Mouse (Mus musculus): ENCODE results near the gene Bicdl1. TPM values are rescaled to one million over a fixed set of nuclear protein-coding genes. Genes with fewer than 3 reads are reported as not detected.

Gene Bicdl1
- total RNA-seq, 2 experiments from 2014 or later: 2.5 TPM; not detected in 1

DNA sequence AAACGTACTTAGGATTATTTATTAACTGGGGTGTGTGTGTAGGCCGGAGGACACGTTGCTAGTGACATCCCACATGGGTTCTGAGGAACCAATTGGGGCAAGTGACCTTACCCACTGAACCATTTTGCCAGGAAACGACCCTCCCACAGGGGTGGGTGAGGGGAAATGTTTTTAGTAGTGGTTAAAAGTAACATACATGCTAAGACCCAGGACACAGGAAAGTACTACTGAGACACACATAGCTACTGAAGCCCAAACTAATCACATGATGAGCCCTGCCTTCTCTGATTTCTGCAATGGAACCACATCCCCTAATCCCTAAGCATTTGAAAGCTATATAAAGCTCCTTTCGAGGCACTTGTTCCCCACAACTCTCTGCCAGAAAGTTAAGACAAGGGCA, 1.1 kb downstream of the Bicdl1 start:
- no peak for ATAC-seq (replicated peaks; ENCODE audit: low FRiP score, poor library complexity, severe bottlenecking)

GRCm38 (mm10) chr5:115726581-115726980, 4.8 kb downstream of the Bicdl1 start:
- ATAC-seq (replicated peaks; ENCODE audit: low FRiP score, poor library complexity, severe bottlenecking): no peak

- no peak for ATAC-seq (replicated peaks; ENCODE audit: low FRiP score, poor library complexity, severe bottlenecking)
Measured at GRCm38 (mm10) chr5:115726019-115726418, 5.4 kb downstream of the Bicdl1 start.

DNA sequence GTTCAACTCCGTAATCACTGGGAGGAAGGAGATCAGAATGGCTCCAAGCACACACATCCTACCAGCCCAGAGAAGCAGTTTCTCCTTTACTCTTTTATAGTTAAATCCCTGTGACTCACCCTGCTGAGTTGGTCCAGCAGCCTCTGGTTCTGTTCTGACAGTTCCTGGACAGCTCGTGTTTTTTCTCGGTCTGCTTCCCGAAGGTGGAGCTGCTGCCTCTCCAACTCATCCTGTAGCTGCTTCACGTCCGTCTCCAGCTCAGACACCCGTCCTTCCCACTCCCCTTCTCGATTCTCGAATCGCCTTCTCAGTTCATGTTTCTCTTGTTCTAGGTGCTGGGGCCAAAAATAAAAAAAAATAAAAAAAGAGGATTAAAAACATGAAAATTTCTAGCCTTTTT, 7.0 kb downstream of the Bicdl1 start:
- no peak for ATAC-seq (replicated peaks; ENCODE audit: low FRiP score, poor library complexity, severe bottlenecking)

- ATAC-seq (replicated peaks; ENCODE audit: low FRiP score, poor library complexity, severe bottlenecking): no peak
Measured at GRCm38 (mm10) chr5:115722188-115722959, 9.0 kb downstream of the Bicdl1 start.

- ATAC-seq (replicated peaks; ENCODE audit: low FRiP score, poor library complexity, severe bottlenecking): no peak
Measured at GRCm38 (mm10) chr5:115720761-115721160, 10.7 kb downstream of the Bicdl1 start.

GRCm38 (mm10) chr5:115717693-115718092, 13.7 kb downstream of the Bicdl1 start:
- ATAC-seq (replicated peaks; ENCODE audit: low FRiP score, poor library complexity, severe bottlenecking): no peak

DNA sequence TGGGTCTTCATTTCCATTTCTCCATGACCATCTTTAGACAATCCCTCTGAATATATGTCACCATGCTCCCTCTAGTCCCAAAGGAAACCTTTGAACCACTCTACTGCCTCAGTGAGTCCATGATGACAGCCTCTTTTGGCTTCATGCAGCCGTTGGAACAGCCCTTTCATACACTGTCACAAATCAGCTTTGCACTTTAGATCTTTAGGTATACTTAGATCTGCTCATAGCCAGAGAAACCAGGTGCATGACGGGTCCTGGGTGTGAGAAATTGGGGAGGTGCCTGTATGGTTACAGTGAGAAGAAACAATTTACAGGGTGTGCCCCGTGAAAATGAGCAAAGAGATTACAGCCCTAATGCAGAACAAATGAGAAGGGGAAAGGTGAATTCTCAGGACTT, 14.3 kb downstream of the Bicdl1 start:
- ATAC-seq (replicated peaks; ENCODE audit: low FRiP score, poor library complexity, severe bottlenecking): no peak

DNA sequence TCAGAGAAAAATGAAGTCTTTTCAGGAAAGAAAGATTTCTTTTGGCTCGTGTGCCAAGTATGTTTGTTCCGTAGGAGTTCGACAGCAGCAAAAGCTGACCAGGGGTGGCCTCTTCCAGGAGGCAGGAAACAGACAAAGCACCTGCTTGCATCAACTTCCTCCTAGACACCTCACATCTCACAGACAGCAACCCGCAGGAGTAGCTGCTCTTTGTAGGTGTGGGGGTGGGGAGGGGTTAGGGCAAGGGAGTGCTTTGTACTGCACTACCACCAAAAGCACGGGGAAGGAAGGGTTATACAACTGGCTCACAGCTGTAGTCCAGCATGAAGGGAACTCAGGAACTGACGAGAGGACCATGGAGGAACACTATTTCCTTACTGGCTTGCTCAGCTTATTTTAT, 15.0 kb downstream of the Bicdl1 start:
- no peak for ATAC-seq (replicated peaks; ENCODE audit: low FRiP score, poor library complexity, severe bottlenecking)

DNA sequence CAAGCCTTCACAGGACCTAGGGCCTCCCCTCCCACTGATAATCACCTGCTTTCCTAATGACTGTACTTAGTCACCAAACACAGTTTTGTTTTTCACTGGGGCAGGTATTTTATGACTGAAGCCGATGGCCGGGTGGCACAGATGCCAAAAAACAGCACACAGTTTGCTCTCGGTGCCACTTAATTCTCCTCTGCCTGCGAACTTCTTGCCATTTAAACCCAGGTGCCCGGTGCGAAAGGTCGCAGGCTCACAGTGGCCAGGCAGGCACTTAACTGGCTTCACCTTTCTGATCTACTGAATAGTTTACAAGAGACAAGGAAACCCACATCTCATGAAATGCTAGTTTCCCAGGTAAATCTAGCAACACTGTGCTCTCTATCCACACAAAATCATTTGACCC, 16.7 kb downstream of the Bicdl1 start:
- no peak for ATAC-seq (replicated peaks; ENCODE audit: low FRiP score, poor library complexity, severe bottlenecking)

DNA sequence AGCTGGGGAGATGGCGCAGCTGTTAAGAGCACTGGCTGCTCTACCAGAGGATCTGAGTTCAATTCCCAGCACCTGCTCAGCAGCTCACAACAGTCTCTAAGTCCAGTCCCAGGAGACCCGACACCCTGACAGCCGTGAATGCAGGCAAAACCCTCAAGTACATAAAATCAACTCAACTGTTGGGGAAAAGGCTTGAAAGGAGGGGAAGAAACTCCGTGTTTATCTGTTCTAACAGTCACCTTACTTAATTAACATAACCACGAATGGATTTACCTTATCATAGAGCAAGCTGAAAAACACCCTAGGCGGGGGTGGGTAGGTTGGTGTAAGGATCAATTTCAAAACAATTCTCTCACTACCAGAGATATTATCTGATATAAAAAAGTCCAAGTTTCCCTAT, 18.9 kb downstream of the Bicdl1 start:
- ATAC-seq (replicated peaks; ENCODE audit: low FRiP score, poor library complexity, severe bottlenecking): no peak

DNA sequence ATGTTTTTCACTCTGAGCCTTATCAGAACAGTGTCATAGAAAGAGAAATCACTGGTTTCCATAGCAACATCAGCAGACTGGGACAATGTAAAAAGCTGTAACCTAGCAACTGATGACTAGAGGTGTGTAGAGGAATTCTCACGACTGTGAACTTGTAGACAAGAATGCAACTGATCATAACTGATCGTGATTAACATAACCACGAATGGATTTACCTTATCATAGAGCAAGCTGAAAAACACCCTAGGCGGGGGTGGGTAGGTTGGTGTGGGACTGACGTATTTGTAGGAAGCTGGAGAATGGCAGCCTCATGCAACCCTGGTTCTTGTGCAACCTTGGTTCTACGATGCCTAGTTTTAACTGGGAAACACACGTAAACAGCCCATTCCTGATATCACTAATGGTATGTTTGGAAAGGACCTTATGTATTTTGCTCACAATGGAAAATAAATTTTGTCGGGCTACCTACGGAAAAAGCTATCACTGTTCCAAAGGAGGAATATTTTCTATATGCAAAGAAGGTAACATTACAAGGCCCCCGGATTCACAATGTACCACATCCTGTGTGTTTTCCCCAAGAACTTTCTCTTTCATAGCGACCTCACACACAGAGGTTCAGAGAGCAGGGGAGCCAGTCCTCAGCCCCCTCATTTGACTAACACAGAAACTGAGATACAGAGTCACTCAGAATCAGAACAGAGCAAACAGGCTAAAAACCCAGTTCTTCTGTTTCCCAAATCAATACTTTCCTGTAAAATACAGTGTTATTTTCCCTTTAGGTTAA, 19.6 kb downstream of the Bicdl1 start:
- no peak for ATAC-seq (replicated peaks; ENCODE audit: low FRiP score, poor library complexity, severe bottlenecking)

DNA sequence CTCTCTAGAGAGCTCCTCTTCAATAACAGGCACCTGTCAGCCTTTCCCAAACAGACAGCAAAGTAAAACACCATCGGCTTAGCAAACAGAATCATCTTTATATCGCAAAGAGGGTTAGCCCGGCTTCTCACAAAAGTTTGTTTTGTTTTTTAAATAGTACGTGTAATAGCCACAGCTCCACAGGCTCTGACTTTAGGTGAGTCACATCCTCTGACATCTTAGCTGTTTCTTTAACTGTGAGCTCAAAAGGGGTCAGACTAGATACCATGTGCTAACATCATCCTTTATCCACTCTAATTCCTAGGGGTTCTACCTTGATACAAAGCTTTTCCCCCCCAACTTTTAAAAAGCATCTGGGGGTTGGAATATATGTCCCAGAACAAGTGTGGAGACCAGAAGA, 21.2 kb downstream of the Bicdl1 start:
- ATAC-seq (replicated peaks; ENCODE audit: low FRiP score, poor library complexity, severe bottlenecking): no peak

DNA sequence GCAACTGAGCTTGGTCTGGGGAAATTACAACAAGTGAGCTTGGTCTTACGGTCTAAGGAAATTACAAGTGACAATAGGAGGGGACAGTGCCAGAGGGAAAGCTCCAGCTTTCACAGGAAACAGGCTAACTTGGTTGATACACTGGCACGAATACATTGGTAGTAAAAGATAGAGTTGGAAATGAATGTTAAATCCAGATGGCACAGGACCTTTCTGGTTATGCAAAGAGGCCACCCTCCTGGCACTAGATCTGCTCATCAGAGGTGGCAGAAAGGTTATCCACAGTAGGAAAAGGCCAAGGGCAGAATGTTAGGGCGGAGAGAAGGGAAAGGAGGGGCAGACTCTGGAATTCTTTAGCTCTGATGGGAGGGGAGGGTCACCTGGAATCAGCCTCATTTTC, 22.5 kb downstream of the Bicdl1 start:
- ATAC-seq (replicated peaks; ENCODE audit: low FRiP score, poor library complexity, severe bottlenecking): no peak

DNA sequence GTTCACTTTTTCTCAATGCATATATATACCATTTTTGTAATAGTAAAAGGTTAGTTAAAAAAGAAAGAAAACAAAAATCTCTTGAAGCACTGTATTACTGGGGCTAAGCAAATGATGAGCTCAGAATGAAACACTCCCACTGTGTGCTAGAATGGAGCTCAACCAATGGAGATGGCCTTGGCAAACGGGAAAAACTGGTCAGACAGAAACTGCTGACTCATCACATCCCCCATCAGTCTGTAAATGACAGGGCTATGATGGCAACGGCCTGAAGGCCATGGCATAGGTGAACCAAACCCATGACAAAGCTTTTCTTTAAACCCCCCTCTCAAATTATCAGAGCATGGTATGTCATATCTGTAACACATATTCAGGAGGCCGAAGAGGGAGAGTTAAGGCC, 29.4 kb downstream of the Bicdl1 start:
- ATAC-seq (replicated peaks; ENCODE audit: low FRiP score, poor library complexity, severe bottlenecking): no peak

GRCm38 (mm10) chr5:115701215-115701614, 30.2 kb downstream of the Bicdl1 start:
- no peak for ATAC-seq (replicated peaks; ENCODE audit: low FRiP score, poor library complexity, severe bottlenecking)

GRCm38 (mm10) chr5:115696811-115697210, 34.6 kb downstream of the Bicdl1 start:
- ATAC-seq (replicated peaks; ENCODE audit: low FRiP score, poor library complexity, severe bottlenecking): no peak

GRCm38 (mm10) chr5:115695191-115695770, 36.1 kb downstream of the Bicdl1 start:
- ATAC-seq (replicated peaks; ENCODE audit: low FRiP score, poor library complexity, severe bottlenecking): no peak

- no peak for ATAC-seq (replicated peaks; ENCODE audit: low FRiP score, poor library complexity, severe bottlenecking)
Measured at GRCm38 (mm10) chr5:115693271-115693670, 38.1 kb downstream of the Bicdl1 start.

GRCm38 (mm10) chr5:115686716-115687115, 44.7 kb downstream of the Bicdl1 start:
- no peak for ATAC-seq (replicated peaks; ENCODE audit: low FRiP score, poor library complexity, severe bottlenecking)

GRCm38 (mm10) chr5:115685126-115685525, 46.3 kb downstream of the Bicdl1 start:
- ATAC-seq (replicated peaks; ENCODE audit: low FRiP score, poor library complexity, severe bottlenecking): no peak
